Mouse (Mus musculus): ENCODE results near the gene Ccnt2. TPM values are rescaled to one million over a fixed set of nuclear protein-coding genes. Genes with fewer than 3 reads are reported as not detected.

Gene Ccnt2
- total RNA-seq (2023): 85.9 to 92.5 TPM (median 88.1 TPM) in 4 replicates

DNA sequence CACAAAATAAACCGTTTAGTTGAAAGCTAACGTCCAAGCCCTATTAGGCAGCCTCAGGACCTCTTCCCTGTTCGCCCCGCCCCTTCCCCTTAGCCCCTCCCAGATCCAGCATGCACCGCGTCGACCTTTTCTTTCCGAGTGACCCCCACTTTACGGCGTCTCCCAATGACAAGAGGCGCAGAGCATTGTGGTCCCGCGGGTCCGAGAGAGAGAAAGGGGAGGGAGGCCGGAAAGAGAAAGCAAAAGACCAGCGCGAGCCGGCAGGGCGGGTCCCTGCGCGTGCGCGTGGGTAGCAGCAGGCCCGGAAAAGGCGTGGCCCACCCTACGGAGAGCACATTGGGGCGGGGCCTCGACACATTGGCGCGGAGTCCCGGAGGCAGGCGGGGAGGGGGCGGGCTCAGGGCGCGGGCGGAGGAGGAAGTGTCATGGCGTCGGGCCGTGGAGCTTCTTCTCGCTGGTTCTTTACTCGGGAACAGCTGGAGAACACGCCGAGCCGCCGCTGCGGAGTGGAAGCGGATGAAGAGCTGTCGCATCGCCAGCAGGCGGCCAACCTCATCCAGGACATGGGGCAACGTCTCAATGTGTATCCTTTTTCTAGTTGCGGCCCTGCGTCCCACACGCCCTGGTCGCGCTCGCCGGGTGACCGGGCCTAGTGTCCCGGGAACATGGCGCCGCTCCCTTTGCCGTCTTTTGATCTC lies at the start of gene Ccnt2:
Ccnt2 (plus strand) TSS at position 362 of the 698 bp plus-strand sequence.

DNA sequence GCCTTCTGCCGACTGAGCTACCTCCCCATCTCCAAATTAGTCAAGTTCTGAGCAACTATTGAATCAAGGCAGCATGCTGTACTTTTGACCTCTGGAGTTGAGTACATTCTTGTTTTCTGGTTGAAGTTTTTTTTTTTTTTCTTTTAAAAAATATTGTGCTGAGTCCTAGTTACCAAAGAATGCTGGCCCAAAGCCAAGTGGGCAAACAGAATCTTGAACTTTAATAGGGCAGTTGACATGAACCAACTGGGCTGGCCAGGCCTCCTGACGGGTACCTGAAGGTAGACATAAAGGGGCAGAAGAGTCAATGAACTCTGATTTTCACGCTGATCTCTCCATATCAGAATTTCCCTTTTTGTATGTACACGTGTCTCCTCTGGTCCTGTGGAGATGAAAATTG lies 44.9 kb upstream of the Ccnt2 start, which contains the start of gene Acmsd:
Acmsd (plus strand) TSS at position 318 of the 400 bp plus-strand sequence.

DNA sequence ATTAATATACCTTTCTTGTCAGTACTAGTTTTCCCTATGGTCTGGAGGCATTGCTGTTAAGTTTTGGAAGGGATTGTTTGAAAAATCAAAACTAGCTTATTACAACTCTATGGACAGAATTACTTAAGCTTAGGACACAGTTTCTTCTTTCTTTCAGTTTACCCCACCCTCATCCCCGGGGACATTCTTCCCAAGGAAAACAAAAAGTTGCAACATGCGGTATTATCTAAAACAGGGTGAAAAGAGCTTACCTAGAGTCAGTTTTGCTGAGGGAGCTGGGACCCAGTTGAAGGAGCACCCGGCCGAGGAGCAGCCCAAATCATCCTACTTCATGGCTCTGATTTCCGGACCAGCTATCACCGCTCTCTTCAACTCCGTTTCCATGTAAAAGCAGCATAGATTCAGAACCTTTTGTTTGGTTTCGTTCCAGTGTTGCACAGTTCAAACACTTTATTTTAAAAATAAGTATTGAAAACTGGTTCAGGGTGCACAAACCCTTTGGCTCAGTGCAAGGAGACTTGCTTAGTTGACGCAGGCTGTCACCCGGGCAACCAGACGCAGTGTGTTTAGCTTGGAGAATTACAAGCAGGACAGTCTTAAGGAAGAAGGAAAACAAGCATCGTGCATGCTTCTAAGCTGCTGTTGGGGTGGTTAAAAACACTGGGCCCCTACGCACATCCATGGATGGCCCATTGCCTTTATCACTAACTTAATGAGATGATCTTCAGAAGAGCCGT lies 80.7 kb downstream of the Ccnt2 start, which contains the start of gene Map3k19:
Map3k19 (minus strand) TSS at position 546 of the 737 bp plus-strand sequence.

Other genes with a start within 250 kb of the Ccnt2 start
- gene Tmem163, start 94.6 kb upstream of the Ccnt2 start, total RNA-seq (2023): 35.7 to 40.7 TPM (median 37.2 TPM) in 4 replicates
- gene Acmsd, start 44.8 kb upstream of the Ccnt2 start, total RNA-seq (2023): not detected in 4 replicates
- gene Map3k19, start 80.9 kb downstream of the Ccnt2 start, total RNA-seq (2023): 7.7 to 8.9 TPM (median 8.2 TPM) in 4 replicates
- 61.0 to 65.7 TPM (median 64.0 TPM) in 4 replicates for gene Rab3gap1, start 94.6 kb downstream of the Ccnt2 start, total RNA-seq (2023)

Data from B cell, adult 62 days (primary cell).